Mouse (Mus musculus) embryonic facial prominence, embryonic 11.5 days (tissue): ENCODE data around the gene Sumf2. TPM values are rescaled to one million over a fixed set of nuclear protein-coding genes. Genes with fewer than 3 reads are reported as not detected.
"Not testable (repeated sequence)": the region's sequence is repeated elsewhere in the genome, so short reads cannot be mapped to it uniquely, and the experiment has no call there.

ENCODE experiments used
- ATAC-seq: fragments of 200-750 bp; cut with Nextera tagmentation; replicated peaks from 2 replicates; pipeline ENCODE4 v1.8.0; 2017; ENCODE audit warnings: low read depth; ENCODE audit not compliant: insufficient number of reproducible peaks, low FRiP score, low TSS enrichment
- DNase-seq: peaks from one replicate; pipeline ENCODE4 v3.0.0-alpha.2; 2015; ENCODE audit warnings: low spot score
- H3K27ac ChIP-seq: fragments of 300-500 bp; sonication (generic); replicated peaks from 2 replicates; pipeline ENCODE4 v1.5.1; 2014; ENCODE audit warnings: mild to moderate bottlenecking, low read depth, low read length, control low read depth
- H3K27me3 ChIP-seq: fragments of 300-500 bp; sonication (generic); 2 replicates; pipeline ENCODE4 v1.6.1; 2014; ENCODE audit warnings: mild to moderate bottlenecking, low read length, moderate library complexity, mixed read lengths; ENCODE audit not compliant: control insufficient read depth, insufficient read depth
- H3K36me3 ChIP-seq: fragments of 300-500 bp; sonication (generic); replicated peaks from 2 replicates; pipeline ENCODE4 v1.6.1; 2014; ENCODE audit warnings: low read depth, mild to moderate bottlenecking, low read length, moderate library complexity, mixed read lengths; ENCODE audit not compliant: control insufficient read depth, insufficient read depth
- H3K4me1 ChIP-seq: fragments of 300-500 bp; sonication (generic); 2 replicates; pipeline ENCODE4 v1.6.1; 2014; ENCODE audit warnings: low read length, mixed read lengths; ENCODE audit not compliant: control insufficient read depth, insufficient read depth
- H3K4me2 ChIP-seq: fragments of 300-500 bp; sonication (generic); 2 replicates; pipeline ENCODE4 v1.6.1; 2014; ENCODE audit warnings: low read depth, mild to moderate bottlenecking, control low read depth, low read length, moderate library complexity
- H3K4me3 ChIP-seq: fragments of 300-500 bp; sonication (generic); 2 replicates; pipeline ENCODE4 v1.5.1; 2014; ENCODE audit warnings: low read depth, low read length, control low read depth
- H3K9ac ChIP-seq: fragments of 300-500 bp; sonication (generic); replicated peaks from 2 replicates; pipeline ENCODE4 v1.6.1; 2014; ENCODE audit warnings: mild to moderate bottlenecking, control low read depth, low read length
- H3K9me3 ChIP-seq: fragments of 300-500 bp; sonication (generic); replicated peaks from 2 replicates; pipeline ENCODE4 v1.6.1; 2016; ENCODE audit warnings: mild to moderate bottlenecking, low read length, inconsistent platforms, mixed read lengths; ENCODE audit not compliant: control insufficient read depth
- WGBS: fragments of 180-500 bp; shearing (Covaris S2); extraction: QIAGEN DNeasy Blood & Tissue Kit; methylation state at CpG from one replicate; pipeline ENCODE4 v1.1.7; 2014; 5-methylcytosine and 5-hydroxymethylcytosine counted together
- polyA plus RNA-seq: library from polyadenylated mRNA; unstranded; fragments of >200 nt; fragmentation: Nextera tagmentation; extraction: Ambion mirVana; gene quantifications from 2 replicates; pipeline ENCODE4 v1.2.1, GENCODE M21; 2014

Sumf2 gene
- polyA plus RNA-seq, 1 experiment from 2014 or later, result 64.4 TPM

GRCm38 (mm10) chr5:129886911-129887636 is 40.3 kb downstream of the Sumf2 start, which contains the start of gene Chchd2:
Chchd2 (minus strand) TSS chr5:129887470.
- Histone ChIP-seq H3K9me3 (no peaks in the 10 kb centered on the region), H3K4me2 (peak within 1 kb of the TSS; percentile 80), H3K36me3 (peaks cover 5% of the 10 kb centered on the region), H3K27me3 (no peaks in the 10 kb centered on the region), H3K9ac (peak within 1 kb of the TSS; percentile 91), H3K4me3 (peak within 1 kb of the TSS; percentile 80), H3K27ac (peak within 1 kb of the TSS; percentile 82), H3K4me1 (no peaks in the 10 kb centered on the region)
- ATAC-seq (peak; percentile 98), DNase-seq (peak; percentile 98)
- WGBS, result under 1% methylated on average over 46 of the region's 46 CpGs

DNA sequence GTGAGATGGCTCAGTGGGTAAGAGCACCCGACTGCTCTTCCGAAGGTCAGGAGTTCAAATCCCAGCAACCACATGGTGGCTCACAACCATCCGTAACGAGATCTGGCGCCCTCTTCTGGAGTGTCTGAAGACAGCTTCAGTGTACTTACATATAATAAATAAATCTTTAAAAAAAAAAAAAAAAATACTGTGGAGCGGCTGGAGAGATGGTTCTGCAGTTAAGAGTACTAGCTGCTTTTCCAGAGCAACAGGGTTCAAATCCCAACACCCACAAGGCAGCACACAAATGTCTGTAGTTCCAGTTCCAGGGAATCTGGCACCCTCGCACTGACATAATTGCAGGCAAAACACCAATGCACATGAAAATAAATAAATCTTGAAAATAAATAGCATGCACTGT is 43.6 kb downstream of the Sumf2 start:
- H3K27me3 ChIP-seq, H3K9me3 ChIP-seq, H3K4me1 ChIP-seq, H3K4me3 ChIP-seq, ATAC-seq, DNase-seq, H3K9ac ChIP-seq, H3K4me2 ChIP-seq, H3K27ac ChIP-seq, H3K36me3 ChIP-seq: not testable (repeated sequence)
- 87% methylated on average over 4 of the region's 7 CpGs for WGBS

DNA sequence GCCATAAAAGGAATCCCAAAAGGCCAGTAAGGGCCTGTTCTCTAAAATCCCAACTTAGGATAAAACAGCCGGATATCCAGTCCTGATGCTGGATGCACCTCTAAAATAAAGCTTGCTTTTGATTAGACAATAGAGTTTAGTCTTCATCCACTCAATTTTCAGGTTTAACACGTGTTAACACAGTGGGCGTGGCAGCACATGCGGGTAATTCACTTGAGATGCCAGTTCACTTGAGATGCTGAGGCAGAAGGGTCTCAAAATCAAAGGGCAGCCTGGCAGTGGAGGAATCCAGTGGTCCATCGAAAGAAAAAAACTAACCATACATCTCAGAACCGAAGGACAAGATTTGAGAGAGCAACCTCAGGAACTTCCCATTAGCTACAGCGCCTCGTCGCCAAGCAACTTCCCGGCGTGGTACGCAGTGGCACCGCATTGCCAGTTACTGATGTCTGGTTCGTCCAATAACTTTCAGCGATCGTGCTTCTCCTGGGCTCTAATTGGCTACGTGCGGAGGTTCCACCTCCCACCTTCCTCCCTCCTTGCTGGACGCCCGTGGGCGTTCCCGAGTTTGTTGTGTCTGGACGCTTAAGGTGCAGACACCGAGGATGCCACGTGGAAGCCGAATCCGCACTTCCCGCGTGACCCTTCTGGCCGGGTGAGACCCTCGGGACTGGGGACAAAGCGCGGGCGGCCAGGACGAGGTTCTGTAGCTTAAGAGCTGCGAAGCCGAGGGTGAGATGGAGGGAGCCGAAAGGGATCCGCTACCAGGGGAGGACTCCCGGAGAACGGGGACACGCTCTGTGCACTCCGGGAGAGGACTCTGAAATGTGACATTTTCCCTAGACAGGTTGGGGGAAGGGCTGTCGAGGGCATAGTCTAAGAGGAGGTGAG is 48.7 kb downstream of the Sumf2 start, which contains the start of gene Zbed5:
Gene Zbed5 (plus strand): TSS at position 526 of the 891 bp plus-strand sequence.
- Histone ChIP-seq H3K4me3 (peak within 1 kb of the TSS; percentile 66), H3K4me1 (no peaks in the 10 kb centered on the region), H3K36me3 (no peaks in the 10 kb centered on the region), H3K9me3 (no peaks in the 10 kb centered on the region), H3K4me2 (peak within 1 kb of the TSS; percentile 71), H3K27me3 (no peaks in the 10 kb centered on the region), H3K27ac (no peak within 1 kb of the TSS), H3K9ac (peak within 1 kb of the TSS; percentile 69)
- ATAC-seq (peak; percentile 97), DNase-seq (peak; percentile 95)
- 3% methylated on average over 44 of the region's 44 CpGs for WGBS

DNA sequence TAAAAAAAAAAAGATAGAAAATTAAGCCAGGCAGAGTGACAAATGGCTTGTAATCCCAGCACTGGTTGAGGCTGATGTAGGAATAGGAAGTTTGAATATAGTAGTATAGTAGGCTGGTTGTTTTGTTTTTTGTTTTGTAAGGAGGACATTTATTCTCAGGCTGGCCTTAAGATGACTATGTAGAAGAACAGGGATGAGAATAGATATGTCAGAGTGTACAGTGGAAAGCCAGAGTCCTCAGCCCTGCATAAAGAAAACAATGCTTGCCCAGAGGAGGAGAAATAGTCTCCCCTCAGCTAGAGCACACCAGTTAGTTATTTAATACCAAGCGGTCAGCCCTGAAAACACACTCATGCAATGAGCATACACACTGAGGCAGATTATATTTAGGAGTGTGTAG is 51.7 kb downstream of the Sumf2 start, which contains the start of gene Phkg1:
Gene Phkg1 (minus strand): TSS at position 101 of the 400 bp plus-strand sequence.
- WGBS, result 82% methylated on average over 1 of the region's 1 CpGs
- no peak for DNase-seq
- no peak for ATAC-seq
- no peaks in the 10 kb centered on the region; the same call in none of the 2 replicates for H3K36me3 ChIP-seq
- H3K4me2 ChIP-seq, result no peak within 1 kb of the TSS
- no peaks in the 10 kb centered on the region for H3K4me1 ChIP-seq
- H3K9ac ChIP-seq, result no peak within 1 kb of the TSS
- H3K9me3 ChIP-seq, result no peaks in the 10 kb centered on the region
- H3K27ac ChIP-seq, result no peak within 1 kb of the TSS
- no peak within 1 kb of the TSS for H3K4me3 ChIP-seq
- H3K27me3 ChIP-seq, result no peaks in the 10 kb centered on the region

- peak overlapping the region; percentile 67 for H3K9ac ChIP-seq
- 26% methylated on average over 4 of the region's 4 CpGs for WGBS
Observed at GRCm38 (mm10) chr5:129907775-129908174, 61.0 kb downstream of the Sumf2 start.

DNA sequence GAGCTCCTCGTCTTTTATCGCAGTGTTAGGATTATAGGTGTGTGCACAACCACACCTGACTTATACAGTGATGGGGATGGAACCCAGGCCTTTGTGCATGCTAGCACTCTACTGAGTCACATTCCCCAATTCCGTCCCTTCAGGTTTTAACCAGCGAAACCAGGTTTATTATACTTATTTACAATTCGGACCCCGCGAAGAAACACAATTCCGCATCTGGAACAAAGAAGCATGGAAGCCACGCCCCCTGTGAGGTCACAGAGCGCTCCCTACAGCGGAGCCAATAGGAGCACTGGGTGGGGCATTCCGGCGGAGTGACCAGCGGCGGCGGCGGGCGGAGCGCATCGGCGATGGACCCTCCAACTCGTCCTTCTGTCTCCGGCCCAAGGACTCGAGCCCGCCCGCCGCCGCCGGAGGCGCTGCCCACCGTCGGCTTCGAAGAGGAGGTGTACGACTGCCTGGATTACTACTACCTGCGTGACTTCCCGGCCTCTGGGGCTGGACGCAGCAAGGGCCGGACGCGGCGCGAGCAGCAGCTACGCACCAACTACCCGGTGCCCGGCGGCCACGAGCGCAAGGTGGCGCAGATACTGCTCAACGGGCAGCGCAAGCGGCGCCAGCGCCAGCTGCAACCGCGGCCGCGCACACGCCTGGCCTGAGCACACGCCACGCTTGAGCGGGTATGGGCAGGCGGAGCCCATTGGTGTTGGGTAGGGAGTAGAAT is 61.6 kb downstream of the Sumf2 start, which contains the start of gene Nupr1l:
Gene Nupr1l (plus strand): TSS at position 299 of the 724 bp plus-strand sequence.
- WGBS, result under 1% methylated on average over 63 of the region's 63 CpGs
- peak within 1 kb of the TSS; percentile 65 for H3K4me3 ChIP-seq
- no peaks in the 10 kb centered on the region for H3K27me3 ChIP-seq
- peak; percentile 96 for ATAC-seq
- peak; percentile 99 for DNase-seq
- H3K9ac ChIP-seq, result peak within 1 kb of the TSS; percentile 86
- peak within 1 kb of the TSS; percentile 78 for H3K27ac ChIP-seq
- H3K4me1 ChIP-seq, result no peaks in the 10 kb centered on the region
- H3K36me3 ChIP-seq, result no peaks in the 10 kb centered on the region
- no peaks in the 10 kb centered on the region for H3K9me3 ChIP-seq
- peak within 1 kb of the TSS; percentile 64 for H3K4me2 ChIP-seq

More at GRCm38 (mm10) chr5:129907775-129908174, 61.0 kb downstream of the Sumf2 start:
- ATAC-seq, result no peak
- no peaks in the 10 kb centered on the region for H3K27me3 ChIP-seq
- DNase-seq, result peak; percentile 16
- H3K4me2 ChIP-seq, result peak overlapping the region; percentile 64
- no peaks in the 10 kb centered on the region for H3K4me1 ChIP-seq
- H3K9me3 ChIP-seq, result no peaks in the 10 kb centered on the region
- peak overlapping the region; percentile 78; the same call in 1 of the 2 replicates for H3K27ac ChIP-seq
- peak overlapping the region; percentile 65 for H3K4me3 ChIP-seq
- H3K36me3 ChIP-seq, result no peaks in the 10 kb centered on the region

GRCm38 (mm10) chr5:129909147-129909546 is 62.4 kb downstream of the Sumf2 start:
- no peaks in the 10 kb centered on the region for H3K27me3 ChIP-seq
- 74% methylated on average over 9 of the region's 9 CpGs for WGBS
- peak overlapping the region; percentile 86 for H3K9ac ChIP-seq
- H3K4me2 ChIP-seq, result peak overlapping the region; percentile 64
- no peak for DNase-seq
- ATAC-seq, result no peak
- H3K36me3 ChIP-seq, result no peaks in the 10 kb centered on the region
- no peaks in the 10 kb centered on the region for H3K9me3 ChIP-seq
- no peak overlapping the region for H3K27ac ChIP-seq
- H3K4me3 ChIP-seq, result peak overlapping the region; percentile 65
- H3K4me1 ChIP-seq, result no peaks in the 10 kb centered on the region
